Mouse (Mus musculus) E14TG2a.4 (cell line): ENCODE data around the gene Lpcat2.

Experiments
- H3K27me3 ChIP-seq: 2 replicates; pipeline ENCODE4 v1.6.1; 2014; ENCODE audit warnings: low read length, control low read depth; ENCODE audit not compliant: insufficient read depth
- H3K36me3 ChIP-seq: 2 replicates; pipeline ENCODE4 v1.6.1; 2014; ENCODE audit warnings: low read length, control low read depth; ENCODE audit not compliant: insufficient read depth
- H3K4me1 ChIP-seq: replicated peaks from 2 replicates; pipeline ENCODE4 v1.6.1; 2014; ENCODE audit warnings: low read depth, low read length, control low read depth
- H3K4me3 ChIP-seq: replicated peaks from 2 replicates; pipeline ENCODE4 v1.5.1; 2014; ENCODE audit warnings: mild to moderate bottlenecking, low read length
- H3K9me3 ChIP-seq: 2 replicates; pipeline ENCODE4 v1.6.1; 2014; ENCODE audit warnings: low read length, control low read depth
- CTCF ChIP-seq: conservative IDR thresholded peaks from 2 replicates; pipeline ENCODE4 v1.5.1; 2014; ENCODE audit warnings: low read length
- NANOG ChIP-seq: IDR thresholded peaks from 2 replicates; pipeline ENCODE4 v1.6.1; 2014; ENCODE audit warnings: borderline replicate concordance, low read length, mixed read lengths
- POU5F1 ChIP-seq: IDR thresholded peaks from 2 replicates; pipeline ENCODE4 v1.6.1; 2014; ENCODE audit warnings: low read length, borderline replicate concordance

The Lpcat2 gene

DNA sequence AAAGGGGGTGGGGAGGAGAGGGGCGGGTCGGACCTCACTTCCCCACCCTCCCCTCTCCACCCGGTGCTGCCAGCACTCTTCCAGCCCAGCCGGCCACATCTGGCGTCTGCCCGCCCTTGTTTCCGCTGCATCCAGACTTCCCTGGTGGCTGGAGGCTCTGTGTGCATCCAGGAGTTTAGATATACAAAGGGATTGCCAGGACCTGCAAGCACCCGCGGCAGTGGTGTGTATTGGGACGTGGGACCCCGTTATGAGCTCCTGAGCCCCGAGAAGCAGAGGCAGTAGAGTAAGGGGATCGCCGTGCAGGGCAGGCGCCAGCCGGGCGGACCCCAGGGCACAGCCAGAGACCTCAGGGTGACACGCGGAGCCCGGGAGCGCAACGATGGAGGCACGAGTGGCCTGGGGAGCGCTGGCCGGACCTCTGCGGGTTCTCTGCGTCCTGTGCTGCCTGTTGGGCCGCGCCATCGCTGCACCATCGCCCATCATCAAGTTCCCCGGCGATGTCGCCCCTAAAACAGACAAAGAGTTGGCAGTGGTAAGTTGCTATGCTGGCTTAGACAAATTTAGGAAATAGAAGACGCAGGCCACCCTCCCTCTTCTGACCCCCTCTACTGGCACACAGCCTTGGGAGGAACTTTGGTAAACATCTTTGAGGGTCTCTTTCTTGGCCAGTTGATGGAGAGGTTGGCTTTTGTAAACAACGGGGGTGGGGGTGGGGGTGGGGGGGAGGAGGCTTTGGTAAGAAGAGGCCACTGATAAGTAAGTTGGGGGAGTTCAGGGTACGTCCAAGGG is 27.7 kb upstream of the Lpcat2 start, which contains the start of gene Mmp2:
Gene Mmp2, plus strand, starts transcription at position 49 of the 792 bp plus-strand sequence.
- H3K4me3 ChIP-seq = peak within 1 kb of the TSS; percentile 81
- no peak for TF ChIP-seq POU5F1
- no peak for TF ChIP-seq NANOG
- no peak for TF ChIP-seq CTCF
- H3K9me3 ChIP-seq = peaks cover 12% of the 10 kb centered on the region; the same call in 1 of the 2 replicates
- no peaks in the 10 kb centered on the region for H3K36me3 ChIP-seq
- peaks cover 16% of the 10 kb centered on the region for H3K4me1 ChIP-seq
- H3K27me3 ChIP-seq = peaks cover 24% of the 10 kb centered on the region

- Histone ChIP-seq H3K9me3 (peaks cover 12% of the 10 kb centered on the region; the same call in 1 of the 2 replicates), H3K4me3 (no peak overlapping the region), H3K27me3 (peaks cover 24% of the 10 kb centered on the region), H3K36me3 (no peaks in the 10 kb centered on the region), H3K4me1 (peaks cover 12% of the 10 kb centered on the region)
- TF ChIP-seq NANOG (no peak), CTCF (no peak), POU5F1 (no peak)
These were observed 26.8 kb upstream of the Lpcat2 start for GRCm38 (mm10) chr8:92828251-92828743.

DNA sequence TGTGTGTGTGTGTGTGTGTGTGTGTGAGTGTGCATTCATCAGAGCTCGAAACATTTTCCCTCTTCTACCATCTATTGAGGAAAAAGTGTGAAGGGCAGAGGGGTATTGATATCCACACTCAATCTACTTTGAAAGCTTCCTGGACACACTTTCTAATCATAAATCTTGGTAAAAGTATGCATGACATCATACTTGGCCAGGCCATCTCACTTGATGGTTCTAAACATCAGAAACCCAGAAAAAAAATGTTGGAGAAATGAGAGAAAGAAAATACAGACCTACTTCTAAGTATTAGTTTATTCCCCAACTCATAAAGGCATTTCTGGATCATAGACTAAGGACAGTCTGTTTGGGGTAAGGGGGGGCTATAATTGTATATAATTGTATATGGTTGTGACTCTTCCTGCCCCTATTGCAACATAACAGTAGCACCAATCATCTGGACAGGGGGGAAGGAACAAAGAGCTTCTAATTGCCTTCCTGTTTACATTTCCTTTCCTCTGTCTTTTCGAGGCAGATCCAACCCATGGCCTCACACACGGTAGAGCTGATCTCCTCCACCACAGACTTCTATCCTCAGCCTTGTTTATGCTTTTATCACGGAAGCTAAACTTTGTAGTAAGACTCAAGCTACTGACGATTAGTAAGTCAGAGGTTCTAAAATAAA is 20.9 kb upstream of the Lpcat2 start:
- H3K27me3 ChIP-seq = peaks cover 7% of the 10 kb centered on the region
- H3K4me1 ChIP-seq = no peaks in the 10 kb centered on the region
- no peak overlapping the region for H3K4me3 ChIP-seq
- H3K36me3 ChIP-seq = peaks cover 15% of the 10 kb centered on the region
- TF ChIP-seq NANOG = no peak
- no peak for TF ChIP-seq CTCF
- TF ChIP-seq POU5F1 = no peak
- 0 out of 2 replicates have a peak, but pooled peaks cover 4% of the 10 kb centered on the region for H3K9me3 ChIP-seq

DNA sequence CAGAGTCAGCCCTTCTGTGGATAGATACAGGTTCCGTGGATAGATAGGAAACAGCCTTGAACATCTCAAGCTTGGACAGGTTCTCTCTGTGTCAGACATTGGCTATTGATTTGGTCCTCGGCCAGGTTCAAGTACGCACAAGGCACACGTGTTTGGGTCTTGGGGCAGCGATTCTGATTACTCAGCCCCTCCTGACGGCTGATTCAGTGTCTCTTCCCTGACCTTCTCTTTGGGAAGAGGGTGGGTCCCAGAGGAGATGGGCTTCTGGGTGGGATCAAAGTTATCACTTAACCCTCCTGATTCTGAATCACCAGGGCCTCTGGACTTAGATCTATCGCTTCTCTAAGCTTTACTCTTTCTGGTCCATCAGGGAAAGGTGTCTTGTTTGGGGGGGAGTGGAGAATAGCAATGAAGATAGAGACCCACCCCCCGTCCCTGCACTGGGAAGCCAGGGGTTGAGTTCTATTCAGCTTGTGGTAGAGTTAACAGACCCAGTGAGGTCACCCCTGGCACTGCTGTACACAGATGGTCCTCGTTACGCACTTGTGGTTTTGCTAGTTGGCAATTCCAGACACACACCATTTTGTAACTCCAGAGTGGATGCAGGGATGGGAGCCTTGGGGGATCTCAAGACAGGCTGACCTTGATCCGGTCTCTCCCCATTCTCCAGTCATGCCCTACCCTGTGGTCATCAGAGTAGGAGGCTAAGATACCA is 20.2 kb upstream of the Lpcat2 start:
- Histone ChIP-seq H3K36me3 (peaks cover 16% of the 10 kb centered on the region), H3K9me3 (0 out of 2 replicates have a peak, but pooled peaks cover 7% of the 10 kb centered on the region), H3K4me1 (no peaks in the 10 kb centered on the region), H3K4me3 (no peak overlapping the region), H3K27me3 (peaks cover 3% of the 10 kb centered on the region)
- TF ChIP-seq CTCF (no peak), NANOG (no peak), POU5F1 (no peak)

DNA sequence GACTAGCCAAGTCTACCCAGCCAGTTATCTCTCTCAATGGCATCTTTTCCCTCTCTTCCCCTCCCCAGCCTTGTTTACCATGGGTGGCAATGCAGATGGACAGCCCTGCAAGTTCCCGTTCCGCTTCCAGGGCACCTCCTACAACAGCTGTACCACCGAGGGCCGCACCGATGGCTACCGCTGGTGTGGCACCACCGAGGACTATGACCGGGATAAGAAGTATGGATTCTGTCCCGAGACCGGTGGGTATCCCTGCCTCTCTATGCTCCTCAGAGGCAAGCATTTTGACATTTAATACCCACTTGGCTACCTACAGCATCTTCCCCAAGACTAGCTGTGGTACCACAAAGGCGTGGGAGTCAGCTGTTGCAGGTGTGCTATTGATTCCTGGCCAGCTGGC is 19.2 kb upstream of the Lpcat2 start:
- no peaks in the 10 kb centered on the region for H3K27me3 ChIP-seq
- peaks cover 16% of the 10 kb centered on the region for H3K36me3 ChIP-seq
- H3K4me1 ChIP-seq = no peaks in the 10 kb centered on the region
- H3K9me3 ChIP-seq = 0 out of 2 replicates have a peak, but pooled peaks cover 7% of the 10 kb centered on the region
- H3K4me3 ChIP-seq = no peak overlapping the region
- TF ChIP-seq POU5F1 (no peak), NANOG (no peak), CTCF (no peak)

- Histone ChIP-seq H3K4me1 (no peaks in the 10 kb centered on the region; the same call in 1 of the 2 replicates), H3K27me3 (no peaks in the 10 kb centered on the region), H3K9me3 (0 out of 2 replicates have a peak, but pooled peaks cover 7% of the 10 kb centered on the region), H3K36me3 (peaks cover 16% of the 10 kb centered on the region), H3K4me3 (no peak overlapping the region)
- TF ChIP-seq NANOG = no peak
- no peak for TF ChIP-seq CTCF
- no peak for TF ChIP-seq POU5F1
These were observed 16.5 kb upstream of the Lpcat2 start for GRCm38 (mm10) chr8:92838616-92839015.

DNA sequence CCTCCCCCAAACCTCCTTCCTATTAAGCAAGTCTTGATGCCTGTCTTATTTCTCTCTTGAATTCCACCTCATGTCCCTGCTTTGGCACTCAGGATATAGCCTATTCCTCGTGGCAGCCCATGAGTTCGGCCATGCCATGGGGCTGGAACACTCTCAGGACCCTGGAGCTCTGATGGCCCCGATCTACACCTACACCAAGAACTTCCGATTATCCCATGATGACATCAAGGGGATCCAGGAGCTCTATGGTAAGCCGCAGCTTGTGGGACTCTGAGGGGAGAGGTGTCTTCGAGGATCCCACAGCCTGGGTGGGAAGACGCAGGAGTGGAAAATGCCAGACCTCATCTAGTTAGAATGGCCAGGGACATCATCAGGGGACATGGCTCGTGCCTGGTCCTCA is 16.0 kb upstream of the Lpcat2 start:
- Histone ChIP-seq H3K36me3 (peaks cover 16% of the 10 kb centered on the region), H3K27me3 (no peaks in the 10 kb centered on the region), H3K4me1 (no peaks in the 10 kb centered on the region; the same call in 1 of the 2 replicates), H3K9me3 (0 out of 2 replicates have a peak, but pooled peaks cover 7% of the 10 kb centered on the region), H3K4me3 (no peak overlapping the region)
- no peak for TF ChIP-seq NANOG
- no peak for TF ChIP-seq CTCF

- Histone ChIP-seq H3K4me3 (no peak overlapping the region), H3K27me3 (no peaks in the 10 kb centered on the region), H3K4me1 (no peaks in the 10 kb centered on the region; the same call in 1 of the 2 replicates), H3K9me3 (0 out of 2 replicates have a peak, but pooled peaks cover 7% of the 10 kb centered on the region), H3K36me3 (peaks cover 16% of the 10 kb centered on the region)
- TF ChIP-seq POU5F1 = no peak
- TF ChIP-seq NANOG = no peak
These were observed 15.3 kb upstream of the Lpcat2 start for GRCm38 (mm10) chr8:92839876-92840275.
